Mouse (Mus musculus) heart, adult 2 months (tissue): ENCODE measurements around the gene Morn3.

Experiments
- CTCF ChIP-seq: fragments of 200-600 bp; IDR thresholded peaks from 2 replicates; pipeline ENCODE4 v1.8.1; 2022; ENCODE audit warnings: antibody characterized with exemption, mild to moderate bottlenecking, moderate library complexity
- EP300 ChIP-seq: fragments of 200-500 bp; IDR thresholded peaks from 2 replicates; pipeline ENCODE4 v1.6.1; 2011; ENCODE audit warnings: low read depth, low read length, control low read depth; ENCODE audit not compliant: insufficient read depth
- POLR2A ChIP-seq: fragments of 200-500 bp; IDR thresholded peaks from 2 replicates; pipeline ENCODE4 v1.6.1; 2011; ENCODE audit warnings: mild to moderate bottlenecking, low read depth, low read length, control low read depth; ENCODE audit not compliant: insufficient read depth

DNA sequence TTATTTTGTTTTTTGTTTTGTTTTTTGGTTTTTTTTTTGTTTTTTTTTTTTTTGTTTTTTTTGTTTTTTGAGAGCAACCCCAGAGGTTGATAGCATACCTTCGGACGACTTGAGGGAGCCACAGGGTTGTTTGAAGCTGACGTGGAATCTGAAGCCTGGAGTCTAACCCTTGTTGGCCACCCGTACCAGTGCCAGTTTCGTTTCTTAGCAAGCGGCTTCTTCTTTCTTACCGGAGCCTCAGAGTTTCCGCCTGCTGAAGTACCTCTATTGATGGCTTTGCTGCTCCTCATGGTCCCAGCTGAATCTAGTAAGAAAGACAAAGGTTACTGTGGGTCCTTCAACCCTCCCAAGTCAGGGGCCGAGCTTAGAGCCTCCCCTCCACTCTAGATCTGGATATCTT, 35.1 kb downstream of the Morn3 start:
- TF ChIP-seq EP300 = no peak
- TF ChIP-seq POLR2A = no peak
- no peak for TF ChIP-seq CTCF
